9 mouse cellular contexts compared by ENCODE assay signal in genomic region chr17:23676473-23677031, GRCm38 (mm10). TPM values are rescaled to one million over a fixed set of nuclear protein-coding genes. Genes with fewer than 3 reads are reported as not detected.
DNase-seq lines count a peak whose midpoint lies in the region; ATAC-seq lines count a peak whose summit lies in the region.
"Had no signal": no experiment of that assay in that cellular context is flagged by ENCODE, and none has a peak within 500 bp of the region (broad histone marks: within the 10 kb centered on the region; RNA-seq: fewer than 3 reads in every experiment).

No protein-coding gene starts in this region.

- peaks cover 30% of the 10 kb centered on the region for H3K4me1 ChIP-seq in embryonic facial prominence, embryonic 14.5 days (ENCODE audit: control insufficient read depth, insufficient read depth, low read length)
- peaks cover 54% of the 10 kb centered on the region for H3K4me1 ChIP-seq in limb, embryonic 15.5 days

- intact Hi-C loops in heart, postnatal 14 days (cut with DNase I) = loop anchor here (2.0 kb wide), 1 partner anchor 26 kb away; no protein-coding TSS in a partner anchor

- H3K36me3 ChIP-seq in embryonic facial prominence, embryonic 14.5 days (ENCODE audit: control insufficient read depth, insufficient read depth, low read length) = no peaks in the 10 kb centered on the region
- no peaks in the 10 kb centered on the region for H3K36me3 ChIP-seq in limb, embryonic 15.5 days

- peak overlapping the region; percentile 62 for H3K9ac ChIP-seq in embryonic facial prominence, embryonic 14.5 days (ENCODE audit: low read depth, low read length)
- peak overlapping the region; percentile 46 for H3K9ac ChIP-seq in limb, embryonic 15.5 days

- 0% methylated on average over 14 of the region's 37 CpGs for WGBS in embryonic facial prominence, embryonic 14.5 days
- WGBS in limb, embryonic 15.5 days = under 1% methylated on average over 37 of the region's 37 CpGs

- H3K27ac ChIP-seq in embryonic facial prominence, embryonic 14.5 days (replicated peaks; ENCODE audit: low read depth, low read length) = no peak overlapping the region
- H3K27ac ChIP-seq in limb, embryonic 15.5 days = peak overlapping the region; percentile 79

- no peak for ATAC-seq in embryonic facial prominence, embryonic 14.5 days (ENCODE audit: low read depth)
- no peak for ATAC-seq in limb, embryonic 15.5 days (ENCODE audit: insufficient number of reproducible peaks, low FRiP score, low TSS enrichment, low read depth)

- no peaks in the 10 kb centered on the region for H3K9me3 ChIP-seq in embryonic facial prominence, embryonic 14.5 days (ENCODE audit: control insufficient read depth, low read length)
- no peaks in the 10 kb centered on the region for H3K9me3 ChIP-seq in limb, embryonic 15.5 days

- H3K4me2 ChIP-seq in embryonic facial prominence, embryonic 14.5 days (ENCODE audit: low read depth, low read length) = peak overlapping the region; percentile 97
- peak overlapping the region; percentile 95 for H3K4me2 ChIP-seq in limb, embryonic 15.5 days

- peaks cover 47% of the 10 kb centered on the region for H3K27me3 ChIP-seq in embryonic facial prominence, embryonic 14.5 days (replicated peaks; ENCODE audit: control insufficient read depth, insufficient read depth, low read length)
- peaks cover 33% of the 10 kb centered on the region for H3K27me3 ChIP-seq in limb, embryonic 15.5 days

- peak overlapping the region; percentile 56 for H3K4me3 ChIP-seq in embryonic facial prominence, embryonic 14.5 days (ENCODE audit: low read depth, low read length)
- H3K4me3 ChIP-seq in limb, embryonic 15.5 days = peak overlapping the region; percentile 64

- DNase-seq in cerebellum, adult 11-12 months = peak; percentile 78
- no peak for DNase-seq in cerebellum, postnatal 4 days (ENCODE audit: low spot score in 2 of 2)
- DNase-seq in adrenal gland, adult (ENCODE audit: inconsistent age in 2 of 2, low spot score in 1 of 2) = peak; percentile 88 to 95
- DNase-seq in embryonic facial prominence, embryonic 14.5 days (ENCODE audit: low spot score) = no peak
- DNase-seq in heart, postnatal 14 days = peak; percentile 68 to 76
- DNase-seq in natural killer cell, adult 2 months (ENCODE audit: low spot score in 2 of 2) = peak; percentile 60 to 62
- DNase-seq in left cerebral cortex, adult 9 months (ENCODE audit: low spot score in 2 of 2) = no peak

RNA-seq across cellular contexts. Expression of gene Tnfrsf12a, which starts 0.7 kb away (rescaled TPM):
- 23.3 and 30.7 TPM in 2 replicates for polyA plus RNA-seq in embryonic facial prominence, embryonic 14.5 days (2014; fragmentation: Nextera tagmentation; extraction: Ambion mirVana)
- total RNA-seq in heart, postnatal 14 days (2021) = 10 to 100 TPM; 43.8 to 76.5 TPM
- polyA plus RNA-seq in limb, embryonic 15.5 days (2015; fragmentation: Nextera tagmentation; extraction: Ambion mirVana) = 28.0 and 43.9 TPM in 2 replicates

RNA-seq across cellular contexts. Expression of gene Cldn6, which starts 2.5 kb away (rescaled TPM):
- polyA plus RNA-seq in embryonic facial prominence, embryonic 14.5 days (2014; fragmentation: Nextera tagmentation; extraction: Ambion mirVana) = 17.0 and 22.6 TPM in 2 replicates
- total RNA-seq in heart, postnatal 14 days (2021) = not detected
- polyA plus RNA-seq in limb, embryonic 15.5 days (2015; fragmentation: Nextera tagmentation; extraction: Ambion mirVana) = 7.0 and 10.1 TPM in 2 replicates
- total RNA-seq: left cerebral cortex, postnatal 10 days had no signal

RNA-seq across cellular contexts. Expression of gene Thoc6, which starts 2.9 kb away (rescaled TPM):
- 35.1 and 38.1 TPM in 2 replicates for polyA plus RNA-seq in embryonic facial prominence, embryonic 14.5 days (2014; fragmentation: Nextera tagmentation; extraction: Ambion mirVana)
- total RNA-seq in heart, postnatal 14 days (2021) = 10 to 100 TPM; 13.5 to 15.9 TPM
- polyA plus RNA-seq in limb, embryonic 15.5 days (2015; fragmentation: Nextera tagmentation; extraction: Ambion mirVana) = 38.8 and 43.2 TPM in 2 replicates

RNA-seq across cellular contexts. Expression of gene Hcfc1r1, which starts 3.2 kb away (rescaled TPM):
- polyA plus RNA-seq in embryonic facial prominence, embryonic 14.5 days (2014; fragmentation: Nextera tagmentation; extraction: Ambion mirVana) = 94.8 and 107 TPM in 2 replicates
- total RNA-seq in heart, postnatal 14 days (2021) = 100 to 1,000 TPM; 186 to 198 TPM
- polyA plus RNA-seq in limb, embryonic 15.5 days (2015; fragmentation: Nextera tagmentation; extraction: Ambion mirVana) = 84.2 and 99.2 TPM in 2 replicates

RNA-seq across cellular contexts. Expression of gene Cldn9, which starts 7.3 kb away (rescaled TPM):
- 14.6 and 17.9 TPM in 2 replicates for polyA plus RNA-seq in embryonic facial prominence, embryonic 14.5 days (2014; fragmentation: Nextera tagmentation; extraction: Ambion mirVana)
- not detected for total RNA-seq in heart, postnatal 14 days (2021)
- 5.1 and 5.8 TPM in 2 replicates for polyA plus RNA-seq in limb, embryonic 15.5 days (2015; fragmentation: Nextera tagmentation; extraction: Ambion mirVana)
- total RNA-seq: left cerebral cortex, postnatal 10 days had no signal

Comparison
In these comparisons a context has a peak if more than half of its experiments do, and no peak if none do; other contexts are left out.
1. DNase-seq: peak in cerebellum, adult 11-12 months (single experiment), adrenal gland, adult (2 of 2), heart, postnatal 14 days (2 of 2) and natural killer cell, adult 2 months (2 of 2); none in cerebellum, postnatal 4 days (0 of 2), embryonic facial prominence, embryonic 14.5 days (single experiment) and left cerebral cortex, adult 9 months (0 of 2).